Mouse (Mus musculus) heart, adult 2 months (tissue): ENCODE measurements around the gene Dnajc5. TPM values are rescaled to one million over a fixed set of nuclear protein-coding genes. Genes with fewer than 3 reads are reported as not detected.
A peak's percentile ranks its signal among the peaks of the same experiment; 100 is the strongest.

Experiments used
- DNase-seq, 2 experiments: peaks; one replicate each; pipeline ENCODE4 v3.0.0; 2021
- H3K27ac ChIP-seq: fragments of 200-600 bp; 2 replicates; pipeline ENCODE4 v1.8.1; 2022
- H3K27me3 ChIP-seq: fragments of 200-500 bp; 2 replicates; pipeline ENCODE4 v1.6.1; 2012; ENCODE audit warnings: mild to moderate bottlenecking, low read length, inconsistent platforms, mixed read lengths; ENCODE audit not compliant: control insufficient read depth, insufficient read depth
- H3K36me3 ChIP-seq: fragments of 200-500 bp; 2 replicates; pipeline ENCODE4 v1.6.1; 2012; ENCODE audit warnings: low read length, inconsistent platforms; ENCODE audit not compliant: control insufficient read depth, insufficient read depth
- H3K4me1 ChIP-seq: fragments of 200-500 bp; 2 replicates; pipeline ENCODE4 v1.6.1; 2011; ENCODE audit warnings: low read length; ENCODE audit not compliant: control insufficient read depth, insufficient read depth
- H3K4me3 ChIP-seq: fragments of 200-600 bp; 2 replicates; pipeline ENCODE4 v1.8.1; 2022
- H3K79me2 ChIP-seq: fragments of 200-500 bp; replicated peaks from 2 replicates; pipeline ENCODE4 v1.6.1; 2012; ENCODE audit warnings: mild to moderate bottlenecking, inconsistent platforms, low read length, moderate library complexity, mixed read lengths; ENCODE audit not compliant: control insufficient read depth, insufficient read depth
- H3K9ac ChIP-seq: fragments of 200-500 bp; 2 replicates; pipeline ENCODE4 v1.6.1; 2012; ENCODE audit warnings: low read depth, mild to moderate bottlenecking, control low read depth, inconsistent platforms, low read length, mixed read lengths
- CTCF ChIP-seq: fragments of 200-600 bp; IDR thresholded peaks from 2 replicates; pipeline ENCODE4 v1.8.1; 2022; ENCODE audit warnings: antibody characterized with exemption, mild to moderate bottlenecking, moderate library complexity
- EP300 ChIP-seq: fragments of 200-500 bp; IDR thresholded peaks from 2 replicates; pipeline ENCODE4 v1.6.1; 2011; ENCODE audit warnings: low read depth, low read length, control low read depth; ENCODE audit not compliant: insufficient read depth
- POLR2A ChIP-seq: fragments of 200-500 bp; IDR thresholded peaks from 2 replicates; pipeline ENCODE4 v1.6.1; 2011; ENCODE audit warnings: mild to moderate bottlenecking, low read depth, low read length, control low read depth; ENCODE audit not compliant: insufficient read depth
- WGBS: fragments of 180-500 bp; shearing (Covaris S2); methylation state at CpG from one replicate; pipeline ENCODE4 v1.1.7; 2018; 5-methylcytosine and 5-hydroxymethylcytosine counted together
- intact Hi-C: fragments of 180-260 bp; cut with DNase I; formaldehyde crosslinking; loops from one replicate; pipeline ENCODE4 v1.15.1; 2025
- polyA plus RNA-seq: library from polyadenylated mRNA; depleted of rRNA; stranded (reverse); fragments of >200 nt; gene quantifications from 2 replicates; pipeline ENCODE4 v1.2.3, GENCODE M21; 2012
- total RNA-seq, 2 experiments: library from RNA; stranded (reverse); gene quantifications; 2 replicates each; pipeline ENCODE4 v1.2.3; 2021

Gene Dnajc5
- total and polyA plus RNA-seq, 3 experiments: 43.4 to 71.5 (median 62.3) TPM

DNA sequence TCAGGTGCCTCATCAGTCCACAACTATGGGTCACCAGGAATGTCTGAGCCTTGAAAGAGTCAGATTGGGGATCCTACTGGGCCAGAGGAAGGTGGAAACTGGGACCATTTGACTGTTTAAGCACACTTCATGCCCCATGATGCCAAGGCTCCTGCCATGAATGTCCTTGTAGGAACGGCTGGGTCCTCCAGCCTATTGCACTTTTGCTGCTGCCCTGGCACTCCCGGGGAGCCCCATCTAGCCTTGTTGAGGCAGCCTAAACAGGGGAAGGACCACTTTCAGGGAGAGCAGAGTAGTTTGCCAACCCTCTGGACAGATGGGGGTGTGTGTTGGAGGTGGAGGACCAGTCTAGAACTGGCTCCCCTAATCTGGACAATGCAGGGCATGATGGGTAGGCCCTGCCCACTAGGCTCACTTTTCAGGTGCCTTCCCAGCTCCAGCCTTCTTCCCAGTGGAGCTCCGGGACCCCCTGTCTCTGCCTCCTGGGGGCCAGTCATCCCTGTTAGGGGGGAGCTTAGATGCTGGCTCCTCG is 64.2 kb downstream of the Dnajc5 start, which contains the start of gene Uckl1:
TSS of gene Uckl1 (minus strand) at position 482 of the 532 bp plus-strand sequence.
- TF ChIP-seq CTCF (no peak), POLR2A (no peak), EP300 (no peak)
- Histone ChIP-seq H3K4me3 (no peak within 1 kb of the TSS), H3K9ac (no peak within 1 kb of the TSS), H3K79me2 (no peaks in the 10 kb centered on the region), H3K36me3 (no peaks in the 10 kb centered on the region), H3K27me3 (no peaks in the 10 kb centered on the region), H3K27ac (no peak within 1 kb of the TSS), H3K4me1 (0 out of 2 replicates have a peak, but pooled peaks cover 1% of the 10 kb centered on the region)
- DNase-seq: no peak
- intact Hi-C loops: loop anchor here (10.0 kb wide), 1 partner anchor 400 kb away; the partner anchor contains the start of gene Ppdpf
- 86% methylated on average over 4 of the region's 4 CpGs for WGBS

DNA sequence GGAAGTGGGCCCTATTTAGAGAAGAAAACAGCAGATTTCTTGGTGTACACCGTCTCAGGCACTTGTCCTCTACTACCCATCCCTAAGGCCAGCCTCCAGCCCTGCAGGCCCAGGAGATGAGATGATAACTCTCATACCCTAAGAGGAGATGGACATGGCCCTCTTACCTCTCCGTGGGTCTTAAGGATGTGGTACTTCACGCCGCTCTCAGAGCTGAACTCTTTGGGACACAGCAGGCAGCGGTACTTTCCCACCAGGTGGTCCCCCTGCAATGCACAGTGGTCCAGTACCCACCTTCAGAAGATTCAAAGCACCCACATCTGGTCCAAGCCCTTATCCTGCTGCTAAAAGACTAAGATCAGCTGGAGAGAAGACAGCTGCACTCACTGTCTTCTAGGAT is 65.2 kb downstream of the Dnajc5 start:
- WGBS: 91% methylated on average over 5 of the region's 5 CpGs
- no peaks in the 10 kb centered on the region for H3K27me3 ChIP-seq
- no peak overlapping the region for H3K4me3 ChIP-seq
- H3K79me2 ChIP-seq: no peaks in the 10 kb centered on the region
- no peaks in the 10 kb centered on the region for H3K4me1 ChIP-seq
- DNase-seq: no peak
- H3K36me3 ChIP-seq: no peaks in the 10 kb centered on the region
- intact Hi-C loops: loop anchor here (10.0 kb wide), 1 partner anchor 401 kb away; the partner anchor contains the start of gene Ppdpf
- TF ChIP-seq EP300 (no peak), POLR2A (no peak), CTCF (no peak)
- no peak overlapping the region for H3K9ac ChIP-seq
- no peak overlapping the region for H3K27ac ChIP-seq

DNA sequence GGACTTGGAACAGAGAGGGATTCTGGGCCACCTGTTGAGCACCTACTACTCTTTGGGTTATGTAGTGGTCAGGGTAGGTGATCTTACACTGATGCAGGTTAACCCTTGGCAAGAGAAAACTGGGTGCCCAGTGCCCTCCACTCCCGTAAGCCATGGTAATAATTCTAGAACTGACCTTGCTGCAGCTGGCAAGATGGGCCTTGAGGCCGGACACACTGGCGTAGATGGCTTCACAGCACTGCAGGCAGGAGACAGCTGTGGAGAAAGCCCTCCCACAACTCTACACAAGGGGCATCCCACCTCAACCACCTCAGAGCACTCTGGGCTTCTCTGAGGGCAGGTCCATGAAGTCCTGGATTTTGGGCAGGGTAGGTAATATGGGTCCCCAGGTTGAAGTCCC is 65.8 kb downstream of the Dnajc5 start:
- intact Hi-C loops: loop anchor here (10.0 kb wide), 1 partner anchor 401 kb away; the partner anchor contains the start of gene Ppdpf
- H3K4me1 ChIP-seq: no peaks in the 10 kb centered on the region
- H3K79me2 ChIP-seq: no peaks in the 10 kb centered on the region
- H3K4me3 ChIP-seq: no peak overlapping the region
- H3K9ac ChIP-seq: no peak overlapping the region
- DNase-seq: no peak
- WGBS: 98% methylated on average over 3 of the region's 3 CpGs
- H3K27ac ChIP-seq: no peak overlapping the region
- H3K36me3 ChIP-seq: no peaks in the 10 kb centered on the region
- TF ChIP-seq POLR2A: no peak
- no peak for TF ChIP-seq CTCF
- TF ChIP-seq EP300: no peak
- no peaks in the 10 kb centered on the region for H3K27me3 ChIP-seq

DNA sequence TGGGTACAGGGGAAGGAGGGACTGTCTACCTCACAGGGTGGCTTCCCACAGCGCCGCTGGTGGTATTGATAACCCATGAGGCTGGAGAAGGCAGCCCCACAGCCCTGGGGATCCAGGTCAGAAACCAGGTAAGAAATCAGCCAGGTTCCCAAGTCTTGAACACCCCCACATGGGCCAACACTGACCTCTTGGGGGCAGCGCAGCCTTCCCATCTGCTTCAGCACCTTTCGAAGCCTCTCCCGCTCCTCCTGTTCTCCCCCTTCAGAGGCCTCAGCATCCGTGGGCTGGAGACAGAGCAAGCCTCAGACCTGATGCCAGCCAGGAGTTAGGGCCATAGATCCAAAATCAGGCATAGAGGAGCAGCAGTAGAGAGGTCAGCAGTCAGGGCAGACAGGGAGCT is 67.5 kb downstream of the Dnajc5 start:
- Histone ChIP-seq H3K36me3 (no peaks in the 10 kb centered on the region), H3K79me2 (no peaks in the 10 kb centered on the region; the same call in 1 of the 2 replicates), H3K4me3 (no peak overlapping the region), H3K27me3 (no peaks in the 10 kb centered on the region), H3K4me1 (0 out of 2 replicates have a peak, but pooled peaks cover 3% of the 10 kb centered on the region), H3K9ac (no peak overlapping the region), H3K27ac (no peak overlapping the region)
- WGBS: 86% methylated on average over 6 of the region's 6 CpGs
- TF ChIP-seq CTCF: 0 out of 2 replicates have a peak, but pooled peaks have one; percentile 3
- no peak for TF ChIP-seq POLR2A
- DNase-seq: no peak
- intact Hi-C loops: loop anchor here (10.0 kb wide), 1 partner anchor 403 kb away; the partner anchor contains the start of gene Ppdpf

DNA sequence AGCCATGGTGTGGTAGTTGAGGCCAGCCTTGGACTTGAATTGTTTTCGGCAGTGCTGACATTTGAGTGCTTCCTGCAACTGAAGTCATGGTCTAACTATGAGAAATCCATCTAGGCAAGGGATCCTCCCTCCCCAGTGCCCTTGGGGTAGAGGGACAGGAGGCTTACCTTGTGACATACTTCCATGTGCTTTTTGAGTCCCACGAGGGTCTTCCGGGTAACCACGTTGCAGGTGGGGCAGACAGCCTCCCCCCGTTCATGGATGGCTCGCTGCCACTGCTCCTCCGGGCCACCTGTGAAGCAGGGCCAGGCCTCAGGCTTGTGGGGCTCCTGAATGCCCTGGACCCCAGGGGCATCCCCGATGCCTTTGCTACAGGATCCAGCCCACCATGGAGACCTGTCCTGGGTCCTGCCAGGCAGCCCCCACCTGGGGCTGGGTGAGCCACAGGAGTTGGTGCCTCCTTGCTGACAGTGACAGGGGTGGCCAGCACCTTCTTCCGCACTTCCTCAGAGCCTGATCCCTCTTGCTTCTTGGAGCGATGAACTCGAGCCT is 68.0 kb downstream of the Dnajc5 start:
- TF ChIP-seq POLR2A (no peak), CTCF (no peak), EP300 (no peak)
- 0 out of 2 replicates have a peak, but pooled peaks cover 6% of the 10 kb centered on the region for H3K4me1 ChIP-seq
- H3K27ac ChIP-seq: no peak overlapping the region
- WGBS: 84% methylated on average over 11 of the region's 11 CpGs
- intact Hi-C loops: loop anchor here (10.0 kb wide), 1 partner anchor 404 kb away; the partner anchor contains the start of gene Ppdpf
- H3K27me3 ChIP-seq: no peaks in the 10 kb centered on the region
- H3K79me2 ChIP-seq: no peaks in the 10 kb centered on the region; the same call in 1 of the 2 replicates
- H3K4me3 ChIP-seq: no peak overlapping the region
- H3K36me3 ChIP-seq: no peaks in the 10 kb centered on the region
- no peak overlapping the region for H3K9ac ChIP-seq
- DNase-seq: peak in 1 of 2 experiments; percentile 4
